Mouse (Mus musculus) C2C12 (cell line): Measurements from ENCODE around the gene Rptor.

Experiments
- CTCF ChIP-seq: IDR thresholded peaks from one replicate; pipeline ENCODE4 v1.5.1; 2011; ENCODE audit not compliant: control insufficient read depth, insufficient read depth, insufficient read length
- MAX ChIP-seq: IDR thresholded peaks from one replicate; pipeline ENCODE4 v1.6.1; 2011; ENCODE audit warnings: mild to moderate bottlenecking, control low read depth
- USF1 ChIP-seq: IDR thresholded peaks from one replicate; pipeline ENCODE4 v1.6.1; 2011; ENCODE audit warnings: low read depth, mild to moderate bottlenecking, control low read depth, moderate library complexity

GRCm38 (mm10) chr11:119718115-119718514 lies 115.4 kb downstream of the Rptor start:
- TF ChIP-seq CTCF (no peak), MAX (no peak), USF1 (no peak)
